Mouse (Mus musculus) hindbrain, embryonic 11.5 days (tissue): ENCODE results near the gene Eif5a. TPM values are rescaled to one million over a fixed set of nuclear protein-coding genes. Genes with fewer than 3 reads are reported as not detected.

Source experiments
- ATAC-seq: fragments of 200-750 bp; cut with Nextera tagmentation; 2 replicates; pipeline ENCODE4 v1.8.0; 2017; ENCODE audit warnings: mild to moderate bottlenecking, moderate TSS enrichment, moderate library complexity; ENCODE audit not compliant: low FRiP score
- DNase-seq: peaks from one replicate; pipeline ENCODE4 v3.0.0-alpha.2; 2015; ENCODE audit warnings: low spot score
- H3K27ac ChIP-seq: fragments of 300-500 bp; sonication (generic); 2 replicates; pipeline ENCODE4 v1.5.1; 2014; ENCODE audit warnings: mild to moderate bottlenecking, low read depth, low read length
- H3K27me3 ChIP-seq: fragments of 300-500 bp; sonication (generic); 2 replicates; pipeline ENCODE4 v1.6.1; 2014; ENCODE audit warnings: mild to moderate bottlenecking, low read length, moderate library complexity, mixed read lengths; ENCODE audit not compliant: control insufficient read depth, insufficient read depth
- H3K36me3 ChIP-seq: fragments of 300-500 bp; sonication (generic); 2 replicates; pipeline ENCODE4 v1.6.1; 2014; ENCODE audit warnings: mild to moderate bottlenecking, low read length, moderate library complexity, mixed read lengths; ENCODE audit not compliant: control insufficient read depth, insufficient read depth
- H3K4me1 ChIP-seq: fragments of 300-500 bp; sonication (generic); replicated peaks from 2 replicates; pipeline ENCODE4 v1.6.1; 2014; ENCODE audit warnings: low read length, mixed read lengths; ENCODE audit not compliant: control insufficient read depth, insufficient read depth
- H3K4me2 ChIP-seq: fragments of 300-500 bp; sonication (generic); replicated peaks from 2 replicates; pipeline ENCODE4 v1.6.1; 2014; ENCODE audit warnings: mild to moderate bottlenecking, low read depth, low read length
- H3K4me3 ChIP-seq: fragments of 300-500 bp; sonication (generic); 2 replicates; pipeline ENCODE4 v1.5.1; 2014; ENCODE audit warnings: low read depth, low read length
- H3K9ac ChIP-seq: fragments of 300-500 bp; sonication (generic); 2 replicates; pipeline ENCODE4 v1.6.1; 2014; ENCODE audit warnings: low read depth, low read length
- H3K9me3 ChIP-seq: fragments of 300-500 bp; sonication (generic); 2 replicates; pipeline ENCODE4 v1.6.1; 2016; ENCODE audit warnings: low read length; ENCODE audit not compliant: control insufficient read depth
- WGBS: fragments of 180-500 bp; shearing (Covaris S2); extraction: QIAGEN DNeasy Blood & Tissue Kit; methylation state at CpG from one replicate; pipeline ENCODE4 v1.1.7; 2014; 5-methylcytosine and 5-hydroxymethylcytosine counted together
- polyA plus RNA-seq: library from polyadenylated mRNA; unstranded; fragments of >200 nt; fragmentation: Nextera tagmentation; extraction: Ambion mirVana; gene quantifications from 2 replicates; pipeline ENCODE4 v1.2.1, GENCODE M21; 2014

Eif5a gene
- polyA plus RNA-seq, 1 experiment from 2014 or later = 1,842 TPM

DNA sequence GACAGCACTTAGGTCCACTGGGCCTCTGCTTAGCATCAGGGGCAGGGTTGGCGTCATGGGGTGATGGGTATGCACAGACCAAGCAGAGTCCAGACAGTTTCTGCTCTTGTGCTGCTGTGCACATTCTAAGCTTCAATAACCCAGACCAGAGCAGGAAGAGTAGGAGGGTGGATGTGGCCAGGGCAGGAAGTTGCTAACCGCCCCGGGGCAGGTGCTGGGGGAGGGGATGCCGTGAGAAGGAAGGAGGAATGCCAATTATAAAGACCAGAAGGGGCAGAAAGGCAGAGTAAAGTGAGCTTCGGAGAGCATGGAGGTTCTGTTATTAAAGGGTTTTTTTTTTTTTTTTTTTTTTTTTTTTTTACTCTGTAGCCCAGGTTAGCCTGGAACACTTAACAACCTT, 27.1 kb downstream of the Eif5a start:
- no peak overlapping the region for H3K4me2 ChIP-seq
- DNase-seq (no peak), ATAC-seq (no peak)
- H3K27ac ChIP-seq = no peak overlapping the region
- H3K4me3 ChIP-seq = no peak overlapping the region
- H3K9me3 ChIP-seq = no peaks in the 10 kb centered on the region
- no peak overlapping the region for H3K9ac ChIP-seq
- 85% methylated on average over 5 of the region's 5 CpGs for WGBS
- H3K27me3 ChIP-seq = no peaks in the 10 kb centered on the region
- no peaks in the 10 kb centered on the region for H3K36me3 ChIP-seq
- H3K4me1 ChIP-seq = peaks cover 6% of the 10 kb centered on the region

DNA sequence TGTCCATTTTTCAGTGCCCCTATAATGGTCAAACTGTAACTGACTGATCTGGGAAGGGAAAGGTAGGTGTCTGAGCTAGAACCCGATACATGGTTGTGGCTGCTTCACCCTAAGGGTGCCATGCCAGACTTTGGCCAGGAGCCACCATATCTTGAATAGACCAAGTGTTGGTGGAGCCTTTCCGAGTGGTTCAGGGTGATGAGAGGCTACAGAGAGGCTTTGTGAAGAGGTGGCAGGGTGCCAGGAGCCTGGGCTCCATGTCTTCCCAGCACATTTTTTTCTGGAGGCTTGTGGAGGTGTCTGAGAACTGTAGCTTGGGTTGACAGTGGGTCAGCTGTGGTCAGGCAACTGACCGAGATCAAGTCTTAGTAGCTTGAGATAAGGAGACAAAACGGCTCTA, 30.3 kb downstream of the Eif5a start:
- Histone ChIP-seq H3K9ac (no peak overlapping the region), H3K9me3 (no peaks in the 10 kb centered on the region), H3K27ac (no peak overlapping the region), H3K36me3 (no peaks in the 10 kb centered on the region), H3K4me3 (no peak overlapping the region), H3K4me2 (no peak overlapping the region), H3K27me3 (no peaks in the 10 kb centered on the region), H3K4me1 (no peaks in the 10 kb centered on the region)
- no peak for DNase-seq
- no peak for ATAC-seq
- whole genome bisulfite sequencing = 80% methylated on average over 4 of the region's 4 CpGs

DNA sequence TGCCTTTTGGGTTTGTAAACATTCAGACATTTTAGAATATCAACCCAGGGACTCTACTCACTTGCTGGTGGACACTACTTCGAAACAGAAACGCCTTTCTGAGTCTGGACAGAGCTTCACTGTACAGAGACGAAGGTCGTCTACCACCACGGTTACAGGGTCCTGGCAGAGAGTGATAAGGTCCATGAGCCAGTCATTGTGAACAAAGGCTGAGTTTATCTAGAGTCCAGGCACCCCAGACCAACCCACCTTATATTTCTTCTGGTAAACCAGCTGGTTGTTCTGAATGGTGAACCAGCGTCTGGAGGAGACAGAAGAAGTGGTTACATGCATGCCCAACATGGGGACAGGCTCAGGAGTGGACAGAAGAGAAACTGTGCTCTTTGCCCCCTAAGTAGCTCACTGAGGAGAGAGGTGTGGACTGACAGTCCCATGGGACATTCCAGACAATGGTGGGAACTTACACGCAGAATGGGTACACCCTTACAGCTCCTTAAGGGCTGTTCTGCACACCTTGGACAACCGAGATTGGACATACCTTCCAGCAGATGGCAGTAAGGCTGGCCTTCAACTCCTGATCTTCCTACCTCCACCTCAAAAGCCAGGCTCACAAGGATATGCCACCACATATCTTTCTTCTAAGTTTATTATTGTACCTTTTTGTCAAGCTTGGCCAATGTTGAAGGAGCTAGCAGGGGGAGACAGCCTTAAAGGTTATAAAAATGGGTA, 34.7 kb downstream of the Eif5a start:
- ATAC-seq = no peak
- Histone ChIP-seq H3K4me2 (no peak overlapping the region), H3K9me3 (no peaks in the 10 kb centered on the region), H3K27ac (no peak overlapping the region), H3K4me1 (no peaks in the 10 kb centered on the region), H3K27me3 (no peaks in the 10 kb centered on the region), H3K4me3 (no peak overlapping the region), H3K9ac (no peak overlapping the region), H3K36me3 (no peaks in the 10 kb centered on the region)
- 76% methylated on average over 8 of the region's 8 CpGs for WGBS
- DNase-seq = no peak

DNA sequence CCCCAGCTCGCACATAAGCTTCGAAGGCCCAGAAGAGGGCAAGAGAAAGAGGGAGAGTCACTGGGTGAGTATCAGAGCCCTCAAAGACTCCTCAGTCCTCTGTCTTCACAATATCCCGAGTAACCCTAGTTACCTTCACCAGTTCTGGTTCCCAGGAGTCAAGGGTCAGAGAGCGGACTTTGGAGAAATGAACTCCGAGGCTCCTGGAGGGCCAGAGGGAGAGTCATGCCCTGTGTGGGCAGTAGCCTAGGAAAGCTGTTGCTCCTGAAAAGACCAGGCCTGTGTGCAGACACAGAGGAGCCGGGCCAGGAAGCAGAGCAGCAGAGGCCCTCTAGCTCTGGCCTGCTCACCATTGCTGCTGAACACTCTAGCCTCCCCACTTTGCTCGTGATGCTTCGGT, 37.1 kb downstream of the Eif5a start:
- Histone ChIP-seq H3K36me3 (no peaks in the 10 kb centered on the region), H3K4me2 (no peak overlapping the region), H3K4me1 (no peaks in the 10 kb centered on the region; the same call in none of the 2 replicates), H3K4me3 (no peak overlapping the region), H3K9ac (no peak overlapping the region), H3K27me3 (no peaks in the 10 kb centered on the region), H3K9me3 (no peaks in the 10 kb centered on the region), H3K27ac (no peak overlapping the region)
- no peak for ATAC-seq
- DNase-seq = no peak
- WGBS = 80% methylated on average over 8 of the region's 8 CpGs

DNA sequence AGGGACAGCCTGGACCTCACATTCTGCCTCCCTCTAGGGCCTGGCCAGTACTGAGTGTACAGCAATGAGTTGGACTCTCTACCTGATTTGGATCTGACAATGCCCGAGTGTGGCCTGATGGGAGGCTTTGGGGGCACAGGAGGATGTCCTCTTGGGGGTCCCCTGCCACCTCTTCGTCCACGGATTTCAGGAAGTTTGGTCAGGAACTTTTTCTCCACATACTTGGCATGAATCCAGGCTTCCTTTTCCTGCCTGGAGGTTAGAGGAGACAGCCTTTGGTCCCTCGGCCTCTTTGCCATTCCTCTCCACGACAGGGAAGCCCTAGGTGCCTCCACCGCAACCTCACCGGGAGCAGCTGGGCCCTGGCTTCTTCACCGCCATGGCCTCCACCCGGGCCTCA, 37.5 kb downstream of the Eif5a start:
- Histone ChIP-seq H3K27ac (no peak overlapping the region), H3K4me2 (no peak overlapping the region), H3K9me3 (no peaks in the 10 kb centered on the region), H3K9ac (no peak overlapping the region), H3K36me3 (no peaks in the 10 kb centered on the region), H3K4me1 (no peaks in the 10 kb centered on the region; the same call in none of the 2 replicates), H3K27me3 (no peaks in the 10 kb centered on the region), H3K4me3 (no peak overlapping the region)
- ATAC-seq = no peak
- no peak for DNase-seq
- WGBS = 88% methylated on average over 9 of the region's 9 CpGs

DNA sequence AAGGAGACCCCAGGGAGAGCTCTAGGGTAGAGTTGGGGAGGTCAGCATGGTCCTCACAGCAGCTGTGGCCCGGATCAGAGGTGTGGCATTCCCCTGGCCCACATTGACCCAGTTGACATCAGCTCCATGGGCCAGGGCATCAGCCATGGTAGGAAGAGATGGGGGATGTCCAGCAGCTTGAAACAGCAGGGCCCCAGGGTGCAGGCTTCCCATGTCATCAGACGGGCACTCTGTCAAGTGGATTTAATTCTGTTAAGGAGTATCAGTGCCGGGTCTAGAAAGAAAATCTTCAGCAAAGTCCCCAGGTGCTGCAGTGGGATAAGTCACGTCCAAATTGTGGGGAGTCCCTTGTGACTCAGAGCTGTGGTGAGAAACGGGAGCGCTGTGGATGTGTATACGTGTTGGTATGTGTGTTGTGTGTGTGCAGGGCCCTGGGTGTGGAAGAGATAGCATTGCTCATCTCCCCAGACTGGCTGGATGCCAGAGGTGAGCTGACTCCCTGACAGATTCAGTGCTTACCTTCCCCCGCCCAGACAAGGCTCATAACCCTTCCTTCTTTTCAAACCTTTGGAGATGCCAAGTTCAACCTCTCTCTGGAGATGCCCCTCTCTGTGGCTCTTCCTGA, 38.1 kb downstream of the Eif5a start:
- Histone ChIP-seq H3K27ac (no peak overlapping the region), H3K4me1 (no peaks in the 10 kb centered on the region; the same call in none of the 2 replicates), H3K27me3 (no peaks in the 10 kb centered on the region), H3K9me3 (no peaks in the 10 kb centered on the region), H3K36me3 (no peaks in the 10 kb centered on the region), H3K9ac (no peak overlapping the region), H3K4me2 (no peak overlapping the region), H3K4me3 (no peak overlapping the region)
- ATAC-seq (no peak), DNase-seq (no peak)
- 89% methylated on average over 8 of the region's 8 CpGs for WGBS

DNA sequence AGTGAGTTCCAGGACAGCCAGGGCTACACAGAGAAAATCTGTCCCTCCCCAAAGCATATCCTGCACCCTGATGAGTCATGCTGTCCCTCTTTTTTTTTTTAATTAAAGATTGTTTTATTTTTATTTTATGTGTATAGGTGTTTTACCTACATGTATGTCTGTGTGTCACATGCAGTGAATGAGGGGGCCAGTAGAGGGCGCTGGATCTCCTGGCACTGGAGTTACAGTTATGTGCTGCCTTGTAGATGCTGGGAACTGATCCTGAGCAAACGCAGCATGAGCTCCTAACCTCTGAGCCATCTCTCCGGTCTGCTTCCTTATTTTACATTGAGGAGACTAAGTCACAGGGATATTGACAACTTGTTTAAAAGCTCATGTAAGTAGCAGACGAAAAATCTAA, 38.7 kb downstream of the Eif5a start:
- DNase-seq = peak; percentile 32
- Histone ChIP-seq H3K4me2 (no peak overlapping the region), H3K4me1 (no peaks in the 10 kb centered on the region; the same call in none of the 2 replicates), H3K9me3 (no peaks in the 10 kb centered on the region), H3K27ac (no peak overlapping the region), H3K4me3 (no peak overlapping the region), H3K9ac (no peak overlapping the region), H3K27me3 (no peaks in the 10 kb centered on the region), H3K36me3 (no peaks in the 10 kb centered on the region)
- WGBS = 69% methylated on average over 4 of the region's 4 CpGs
- no peak for ATAC-seq

DNA sequence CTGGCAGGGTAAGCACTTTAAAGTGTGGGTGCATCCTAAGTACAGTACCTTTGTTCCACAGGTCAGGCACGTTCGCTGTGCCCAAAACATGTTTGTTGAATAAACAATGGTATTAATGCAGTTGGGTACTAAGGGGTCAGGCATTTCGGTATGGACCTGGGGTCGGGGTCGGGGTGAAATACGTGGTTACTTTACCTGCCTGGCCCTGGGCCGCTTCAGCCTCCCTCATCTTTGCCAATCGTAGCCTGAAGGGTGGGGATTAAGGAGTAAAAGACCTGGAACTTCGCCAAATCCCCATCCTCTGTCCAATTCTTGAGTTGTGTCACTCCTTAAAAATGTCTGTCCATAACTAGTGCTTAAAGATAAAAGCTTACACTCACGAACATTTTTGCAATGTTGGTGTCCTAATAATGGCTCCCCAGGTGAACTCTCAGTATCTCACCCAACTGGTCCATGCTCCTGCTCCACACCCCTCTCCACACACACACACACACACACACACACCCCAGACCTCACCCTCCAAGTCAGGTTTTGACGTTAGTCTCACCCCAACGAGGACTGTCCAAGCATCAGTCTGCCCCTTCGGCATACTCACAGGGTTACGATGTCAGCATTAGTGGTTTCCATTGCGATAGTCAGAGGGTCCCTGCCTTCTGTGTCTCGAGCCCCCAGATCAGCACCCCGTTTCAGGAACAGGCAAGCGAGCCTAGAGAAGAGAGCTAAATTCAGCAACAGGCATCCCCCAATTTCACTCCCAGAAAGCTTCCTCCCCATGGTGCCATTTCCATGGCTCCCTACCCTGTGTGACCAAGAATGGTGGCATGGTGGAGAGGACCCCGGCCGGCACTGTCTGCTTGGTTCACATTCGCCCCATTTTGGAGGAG, 39.7 kb downstream of the Eif5a start:
- H3K4me2 ChIP-seq = peak overlapping the region; percentile 68

More for the DNA sequence above, 39.7 kb downstream of the Eif5a start:
- H3K27me3 ChIP-seq = no peaks in the 10 kb centered on the region
- H3K4me3 ChIP-seq = no peak overlapping the region; the same call in none of the 2 replicates
- no peak for DNase-seq
- no peak overlapping the region for H3K27ac ChIP-seq
- no peak for ATAC-seq
- H3K9me3 ChIP-seq = no peaks in the 10 kb centered on the region
- 62% methylated on average over 21 of the region's 21 CpGs for WGBS
- no peaks in the 10 kb centered on the region; the same call in none of the 2 replicates for H3K4me1 ChIP-seq
- H3K9ac ChIP-seq = peak overlapping the region; percentile 61; the same call in 1 of the 2 replicates
- no peaks in the 10 kb centered on the region for H3K36me3 ChIP-seq
